Mouse (Mus musculus): Measurements from ENCODE around the gene Lrp8. TPM values are rescaled to one million over a fixed set of nuclear protein-coding genes. Genes with fewer than 3 reads are reported as not detected.

The Lrp8 gene
- total RNA-seq, 2 experiments from 2014 or later = 0.25 to 0.51 TPM

- no peak for DNase-seq
- intact Hi-C loops (cut with DNase I; ENCODE audit: low total_unique reads) = no loop called here
These were observed 98.1 kb downstream of the Lrp8 start for GRCm38 (mm10) chr4:107900206-107900605.

GRCm38 (mm10) chr4:107904252-107904651 lies 102.2 kb downstream of the Lrp8 start:
- intact Hi-C loops (cut with DNase I; ENCODE audit: low total_unique reads) = no loop called here
- no peak for DNase-seq

- intact Hi-C loops (cut with DNase I; ENCODE audit: low total_unique reads) = no loop called here
- DNase-seq = no peak
These were observed 104.5 kb downstream of the Lrp8 start for GRCm38 (mm10) chr4:107906561-107906960.

- DNase-seq = no peak
- intact Hi-C loops (cut with DNase I; ENCODE audit: low total_unique reads) = no loop called here
These were observed 108.0 kb downstream of the Lrp8 start for GRCm38 (mm10) chr4:107910020-107910419.

GRCm38 (mm10) chr4:107920336-107920735 lies 118.3 kb downstream of the Lrp8 start:
- no peak for DNase-seq
- intact Hi-C loops (cut with DNase I; ENCODE audit: low total_unique reads) = no loop called here

GRCm38 (mm10) chr4:107921152-107921695 lies 119.2 kb downstream of the Lrp8 start:
- intact Hi-C loops (cut with DNase I; ENCODE audit: low total_unique reads) = no loop called here
- DNase-seq = peak; percentile 31

- intact Hi-C loops (cut with DNase I; ENCODE audit: low total_unique reads) = no loop called here
- no peak for DNase-seq
These were observed 119.9 kb downstream of the Lrp8 start for GRCm38 (mm10) chr4:107921952-107922351.

- DNase-seq = peak; percentile 96
- intact Hi-C loops (cut with DNase I; ENCODE audit: low total_unique reads) = no loop called here
These were observed 121.2 kb downstream of the Lrp8 start, which contains the start of gene Cpt2 for GRCm38 (mm10) chr4:107923145-107923802. Cpt2 (minus strand) TSS chr4:107923610.

- DNase-seq = no peak
- intact Hi-C loops (cut with DNase I; ENCODE audit: low total_unique reads) = no loop called here
These were observed 121.7 kb downstream of the Lrp8 start for GRCm38 (mm10) chr4:107923803-107924194.

Other genes with a start within 250 kb of the Lrp8 start
- not detected for gene Dmrtb1, start 118.0 kb upstream of the Lrp8 start, total RNA-seq (2021)
- 10 to 100 TPM; 25.9 to 33.0 TPM for gene Magoh, start 77.5 kb downstream of the Lrp8 start, total RNA-seq (2021)
- 10 to 100 TPM; 52.8 to 60.5 TPM for gene 0610037L13Rik, start 87.6 kb downstream of the Lrp8 start, total RNA-seq (2021)
- gene Cpt2, start 121.3 kb downstream of the Lrp8 start, total RNA-seq (2021) = 10 to 100 TPM; 48.5 to 80.7 TPM
- under 1 TPM; 0.06 to 0.09 TPM for gene Slc1a7, start 166.1 kb downstream of the Lrp8 start, total RNA-seq (2021)

Data from gastrocnemius, postnatal 14 days (tissue).